Mouse (Mus musculus) T-helper 2 cell (primary cell): ENCODE results near the gene Tcf19.
"Not testable (repeated sequence)": the region's sequence is repeated elsewhere in the genome, so short reads cannot be mapped to it uniquely, and the experiment has no call there.

Experiments
- in situ Hi-C: fragments of 300-600 bp; cut with MboI, MseI; formaldehyde crosslinking; loops from one replicate; pipeline ENCODE4 v1.15.1; 2025; ENCODE audit warnings: high pct_unique_total_duplicates

Gene Tcf19

GRCm38 (mm10) chr17:35486726-35487125 lies 29.9 kb downstream of the Tcf19 start:
- in situ Hi-C loops: no loop called here

GRCm38 (mm10) chr17:35485702-35486101 lies 30.9 kb downstream of the Tcf19 start:
- in situ Hi-C loops: no loop called here

GRCm38 (mm10) chr17:35484066-35484465 lies 32.6 kb downstream of the Tcf19 start:
- in situ Hi-C loops: no loop called here

- in situ Hi-C loops: no loop called here
These were observed 46.5 kb downstream of the Tcf19 start, which contains the start of gene H2-Q10 for GRCm38 (mm10) chr17:35469842-35470751. H2-Q10 (plus strand) TSS chr17:35470089.

GRCm38 (mm10) chr17:35468936-35469335 lies 47.7 kb downstream of the Tcf19 start:
- in situ Hi-C loops: not testable (repeated sequence)

GRCm38 (mm10) chr17:35465651-35466050 lies 51.0 kb downstream of the Tcf19 start:
- in situ Hi-C loops: not testable (repeated sequence)
